Mouse (Mus musculus): ENCODE results near the gene Pappa. TPM values are rescaled to one million over a fixed set of nuclear protein-coding genes. Genes with fewer than 3 reads are reported as not detected.

Gene Pappa
- polyA plus RNA-seq, 1 experiment from 2014 or later, result 0.88 TPM

DNA sequence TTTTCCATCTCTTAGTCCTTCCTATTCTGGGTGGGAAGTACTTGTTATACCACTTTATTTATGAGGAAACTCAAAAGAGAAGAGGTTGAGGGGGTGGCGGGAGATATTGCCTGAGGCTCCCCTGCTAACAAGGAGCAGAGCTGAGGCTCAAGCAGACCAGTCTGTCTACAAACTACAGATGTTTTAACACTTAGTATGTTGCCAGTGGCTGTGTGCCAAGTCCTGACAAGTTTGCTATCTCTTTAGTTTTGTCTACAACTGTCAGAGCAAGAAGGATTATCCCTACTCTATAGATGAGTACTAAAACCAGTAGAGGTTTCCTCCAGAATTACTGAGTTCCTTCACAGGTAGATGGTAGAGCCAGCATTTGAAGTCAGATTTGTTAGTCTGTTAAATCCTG lies 23.0 kb downstream of the Pappa start:
- Histone ChIP-seq H3K4me3 (ENCODE audit: low read depth, low read length) (no peak overlapping the region), H3K9ac (replicated peaks; ENCODE audit: low read length) (no peak overlapping the region), H3K4me1 (ENCODE audit: control insufficient read depth, insufficient read depth, low read length) (no peaks in the 10 kb centered on the region), H3K9me3 (replicated peaks; ENCODE audit: control insufficient read depth, low read length) (no peaks in the 10 kb centered on the region), H3K27ac (replicated peaks; ENCODE audit: low read depth, low read length) (no peak overlapping the region), H3K36me3 (replicated peaks; ENCODE audit: control insufficient read depth, insufficient read depth, low read depth, low read length) (no peaks in the 10 kb centered on the region), H3K4me2 (ENCODE audit: low read depth, low read length) (no peak overlapping the region), H3K27me3 (ENCODE audit: control insufficient read depth, insufficient read depth, low read length) (no peaks in the 10 kb centered on the region)
- DNase-seq (ENCODE audit: low spot score), result no peak
- ATAC-seq (replicated peaks; ENCODE audit: insufficient number of reproducible peaks, low FRiP score, low TSS enrichment, low read depth), result no peak
- 60% methylated on average over 1 of the region's 1 CpGs for WGBS

DNA sequence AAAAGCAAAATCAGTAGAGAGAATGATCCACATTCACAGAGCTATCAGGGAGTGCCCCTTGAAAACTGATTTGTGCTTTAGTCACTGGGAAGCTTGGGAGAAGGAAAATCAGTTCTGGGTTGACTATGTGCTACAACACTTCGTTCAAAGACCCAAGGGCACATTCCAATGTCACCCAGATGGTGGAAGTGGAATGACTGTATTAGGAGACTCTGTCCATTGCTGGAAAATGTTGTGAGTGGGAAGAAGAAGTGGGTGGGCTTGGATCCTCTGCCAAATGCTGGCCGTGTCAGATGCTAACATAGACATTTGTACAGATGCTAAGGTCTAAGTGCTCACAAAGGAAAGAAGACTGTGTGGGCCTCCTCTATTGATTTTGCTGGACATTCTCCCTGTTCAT lies 29.6 kb downstream of the Pappa start:
- no peak overlapping the region for H3K4me3 ChIP-seq (ENCODE audit: low read depth, low read length)
- H3K4me1 ChIP-seq (ENCODE audit: control insufficient read depth, insufficient read depth, low read length), result no peaks in the 10 kb centered on the region
- H3K27ac ChIP-seq (replicated peaks; ENCODE audit: low read depth, low read length), result no peak overlapping the region
- no peaks in the 10 kb centered on the region for H3K9me3 ChIP-seq (replicated peaks; ENCODE audit: control insufficient read depth, low read length)
- no peak for DNase-seq (ENCODE audit: low spot score)
- H3K27me3 ChIP-seq (ENCODE audit: control insufficient read depth, insufficient read depth, low read length), result no peaks in the 10 kb centered on the region
- H3K36me3 ChIP-seq (replicated peaks; ENCODE audit: control insufficient read depth, insufficient read depth, low read depth, low read length), result no peaks in the 10 kb centered on the region
- ATAC-seq (replicated peaks; ENCODE audit: insufficient number of reproducible peaks, low FRiP score, low TSS enrichment, low read depth), result no peak
- 77% methylated on average over 2 of the region's 2 CpGs for WGBS
- no peak overlapping the region for H3K4me2 ChIP-seq (ENCODE audit: low read depth, low read length)
- H3K9ac ChIP-seq (replicated peaks; ENCODE audit: low read length), result no peak overlapping the region

DNA sequence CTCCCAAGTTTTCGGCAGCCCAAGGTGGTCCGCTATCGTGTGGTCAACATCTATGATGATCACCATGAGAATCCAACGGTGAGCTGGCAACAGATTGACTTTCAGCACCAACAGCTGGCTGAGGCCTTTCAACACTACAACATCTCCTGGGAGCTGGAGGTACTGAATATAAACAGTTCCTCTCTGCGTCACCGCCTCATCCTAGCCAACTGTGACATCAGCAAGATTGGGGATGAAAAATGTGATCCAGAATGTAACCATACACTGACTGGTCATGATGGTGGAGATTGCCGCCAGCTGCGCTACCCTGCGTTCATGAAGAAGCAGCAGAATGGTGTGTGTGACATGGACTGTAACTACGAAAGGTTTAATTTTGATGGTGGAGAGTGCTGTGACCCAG lies 32.3 kb downstream of the Pappa start:
- H3K4me1 ChIP-seq (ENCODE audit: control insufficient read depth, insufficient read depth, low read length), result no peaks in the 10 kb centered on the region
- DNase-seq (ENCODE audit: low spot score) (no peak), ATAC-seq (replicated peaks; ENCODE audit: insufficient number of reproducible peaks, low FRiP score, low TSS enrichment, low read depth) (no peak)
- H3K4me2 ChIP-seq (ENCODE audit: low read depth, low read length), result no peak overlapping the region
- H3K9me3 ChIP-seq (replicated peaks; ENCODE audit: control insufficient read depth, low read length), result no peaks in the 10 kb centered on the region
- no peak overlapping the region for H3K27ac ChIP-seq (replicated peaks; ENCODE audit: low read depth, low read length)
- H3K4me3 ChIP-seq (ENCODE audit: low read depth, low read length), result no peak overlapping the region
- H3K9ac ChIP-seq (replicated peaks; ENCODE audit: low read length), result no peak overlapping the region
- 85% methylated on average over 10 of the region's 10 CpGs for WGBS
- no peaks in the 10 kb centered on the region for H3K36me3 ChIP-seq (replicated peaks; ENCODE audit: control insufficient read depth, insufficient read depth, low read depth, low read length)
- H3K27me3 ChIP-seq (ENCODE audit: control insufficient read depth, insufficient read depth, low read length), result no peaks in the 10 kb centered on the region

DNA sequence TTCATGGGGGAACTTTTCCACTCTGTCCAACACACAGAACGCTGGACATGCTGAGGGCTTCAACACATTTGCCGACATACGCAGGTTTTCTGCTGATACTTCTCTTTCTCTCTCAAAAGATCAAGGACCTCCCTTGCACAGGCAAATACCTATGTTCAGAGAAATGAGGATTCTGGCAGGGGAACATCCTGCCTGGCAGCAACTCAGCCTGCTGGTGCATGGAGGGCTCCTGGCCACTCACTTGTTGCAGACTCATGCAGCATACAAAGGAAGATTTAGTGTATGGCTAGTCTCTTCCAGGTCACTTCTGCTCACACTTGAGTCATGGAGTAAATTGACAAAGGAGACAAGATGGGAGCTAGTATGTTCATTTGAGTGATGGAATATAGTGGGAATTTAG lies 34.7 kb downstream of the Pappa start:
- no peak for ATAC-seq (replicated peaks; ENCODE audit: insufficient number of reproducible peaks, low FRiP score, low TSS enrichment, low read depth)
- no peak for DNase-seq (ENCODE audit: low spot score)
- Histone ChIP-seq H3K9me3 (replicated peaks; ENCODE audit: control insufficient read depth, low read length) (no peaks in the 10 kb centered on the region), H3K27ac (replicated peaks; ENCODE audit: low read depth, low read length) (no peak overlapping the region), H3K27me3 (ENCODE audit: control insufficient read depth, insufficient read depth, low read length) (no peaks in the 10 kb centered on the region), H3K4me2 (ENCODE audit: low read depth, low read length) (no peak overlapping the region), H3K36me3 (replicated peaks; ENCODE audit: control insufficient read depth, insufficient read depth, low read depth, low read length) (no peaks in the 10 kb centered on the region), H3K4me1 (ENCODE audit: control insufficient read depth, insufficient read depth, low read length) (no peaks in the 10 kb centered on the region), H3K9ac (replicated peaks; ENCODE audit: low read length) (no peak overlapping the region), H3K4me3 (ENCODE audit: low read depth, low read length) (no peak overlapping the region)
- 87% methylated on average over 3 of the region's 3 CpGs for WGBS

DNA sequence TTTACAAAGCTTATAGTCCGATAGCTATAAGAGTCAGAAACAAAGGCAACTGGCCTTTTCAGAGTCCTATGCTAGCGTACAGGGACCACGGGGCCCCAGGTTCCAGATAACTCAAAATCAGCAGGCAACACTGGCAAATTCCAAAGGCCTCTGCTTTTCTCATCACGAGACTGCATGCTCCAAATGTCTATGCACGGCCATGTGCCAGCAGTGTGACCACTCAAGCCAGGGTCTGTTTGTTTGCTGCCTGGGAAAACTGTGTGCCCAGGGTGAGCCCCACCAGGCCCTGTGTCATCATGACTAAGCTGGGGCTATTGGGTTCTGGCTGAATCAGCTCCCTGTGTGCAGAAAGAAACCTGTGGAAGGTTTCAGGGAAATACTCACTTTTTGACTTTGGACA lies 35.5 kb downstream of the Pappa start:
- Histone ChIP-seq H3K9ac (replicated peaks; ENCODE audit: low read length) (no peak overlapping the region), H3K27me3 (ENCODE audit: control insufficient read depth, insufficient read depth, low read length) (no peaks in the 10 kb centered on the region), H3K4me3 (ENCODE audit: low read depth, low read length) (no peak overlapping the region), H3K4me1 (ENCODE audit: control insufficient read depth, insufficient read depth, low read length) (no peaks in the 10 kb centered on the region), H3K36me3 (replicated peaks; ENCODE audit: control insufficient read depth, insufficient read depth, low read depth, low read length) (no peaks in the 10 kb centered on the region), H3K27ac (replicated peaks; ENCODE audit: low read depth, low read length) (no peak overlapping the region), H3K9me3 (replicated peaks; ENCODE audit: control insufficient read depth, low read length) (no peaks in the 10 kb centered on the region), H3K4me2 (ENCODE audit: low read depth, low read length) (no peak overlapping the region)
- 77% methylated on average over 5 of the region's 5 CpGs for WGBS
- DNase-seq (ENCODE audit: low spot score) (no peak), ATAC-seq (replicated peaks; ENCODE audit: insufficient number of reproducible peaks, low FRiP score, low TSS enrichment, low read depth) (no peak)

DNA sequence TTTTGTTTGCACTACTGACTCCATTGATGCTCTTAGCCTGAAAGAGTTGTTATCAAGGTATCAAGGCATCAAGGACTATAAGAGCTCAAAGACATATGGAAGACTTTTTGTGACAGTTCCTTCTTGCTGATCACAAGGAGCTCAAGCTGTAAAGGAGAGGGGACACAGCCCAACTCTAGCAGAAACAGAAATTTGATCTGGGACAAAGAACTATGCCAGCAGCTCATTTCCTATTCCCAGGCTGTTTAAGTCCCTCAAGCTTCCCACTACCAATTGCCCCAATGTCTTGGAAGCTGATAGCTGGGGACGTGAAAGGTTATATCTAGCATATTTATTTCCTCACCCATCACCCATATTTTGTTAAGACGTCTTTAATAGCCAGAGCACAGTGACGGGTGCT lies 39.7 kb downstream of the Pappa start:
- DNase-seq (ENCODE audit: low spot score), result no peak
- no peaks in the 10 kb centered on the region for H3K27me3 ChIP-seq (ENCODE audit: control insufficient read depth, insufficient read depth, low read length)
- no peak overlapping the region for H3K4me2 ChIP-seq (ENCODE audit: low read depth, low read length)
- WGBS, result 69% methylated on average over 3 of the region's 3 CpGs
- no peaks in the 10 kb centered on the region for H3K9me3 ChIP-seq (replicated peaks; ENCODE audit: control insufficient read depth, low read length)
- H3K4me3 ChIP-seq (ENCODE audit: low read depth, low read length), result no peak overlapping the region
- no peaks in the 10 kb centered on the region for H3K36me3 ChIP-seq (replicated peaks; ENCODE audit: control insufficient read depth, insufficient read depth, low read depth, low read length)
- no peaks in the 10 kb centered on the region for H3K4me1 ChIP-seq (ENCODE audit: control insufficient read depth, insufficient read depth, low read length)
- H3K27ac ChIP-seq (replicated peaks; ENCODE audit: low read depth, low read length), result no peak overlapping the region
- no peak for ATAC-seq (replicated peaks; ENCODE audit: insufficient number of reproducible peaks, low FRiP score, low TSS enrichment, low read depth)
- no peak overlapping the region for H3K9ac ChIP-seq (replicated peaks; ENCODE audit: low read length)

DNA sequence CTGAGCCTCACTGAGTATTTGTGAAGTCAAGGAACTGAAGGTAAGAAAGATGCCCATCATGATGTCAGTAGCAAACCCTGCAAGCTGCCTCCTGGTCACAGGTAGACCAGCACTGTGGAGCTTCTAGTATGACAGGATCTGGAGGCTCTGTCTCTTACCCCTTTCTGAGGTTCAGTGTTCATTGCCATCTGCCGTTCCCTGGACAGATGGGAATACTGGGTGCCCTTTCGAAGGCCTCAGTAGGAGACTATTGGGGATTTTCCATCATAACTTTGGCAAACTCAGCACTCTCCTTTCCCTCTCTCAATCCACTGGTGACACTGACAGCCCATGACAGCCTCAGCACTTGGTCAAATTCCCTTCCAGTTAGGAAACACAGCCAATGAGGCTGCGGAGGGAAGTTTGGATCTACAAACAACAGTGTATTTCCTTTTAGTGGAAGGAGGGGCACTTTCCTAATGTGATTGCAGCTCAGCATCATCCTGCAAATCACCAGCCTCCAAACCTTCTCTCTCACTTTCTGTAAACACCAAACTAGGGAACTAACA lies 42.4 kb downstream of the Pappa start:
- Histone ChIP-seq H3K4me3 (ENCODE audit: low read depth, low read length) (no peak overlapping the region), H3K27ac (replicated peaks; ENCODE audit: low read depth, low read length) (no peak overlapping the region), H3K4me2 (ENCODE audit: low read depth, low read length) (no peak overlapping the region), H3K36me3 (replicated peaks; ENCODE audit: control insufficient read depth, insufficient read depth, low read depth, low read length) (no peaks in the 10 kb centered on the region), H3K9me3 (replicated peaks; ENCODE audit: control insufficient read depth, low read length) (no peaks in the 10 kb centered on the region), H3K9ac (replicated peaks; ENCODE audit: low read length) (no peak overlapping the region), H3K4me1 (ENCODE audit: control insufficient read depth, insufficient read depth, low read length) (no peaks in the 10 kb centered on the region), H3K27me3 (ENCODE audit: control insufficient read depth, insufficient read depth, low read length) (no peaks in the 10 kb centered on the region)
- DNase-seq (ENCODE audit: low spot score) (no peak), ATAC-seq (replicated peaks; ENCODE audit: insufficient number of reproducible peaks, low FRiP score, low TSS enrichment, low read depth) (no peak)
- 83% methylated on average over 3 of the region's 3 CpGs for WGBS

DNA sequence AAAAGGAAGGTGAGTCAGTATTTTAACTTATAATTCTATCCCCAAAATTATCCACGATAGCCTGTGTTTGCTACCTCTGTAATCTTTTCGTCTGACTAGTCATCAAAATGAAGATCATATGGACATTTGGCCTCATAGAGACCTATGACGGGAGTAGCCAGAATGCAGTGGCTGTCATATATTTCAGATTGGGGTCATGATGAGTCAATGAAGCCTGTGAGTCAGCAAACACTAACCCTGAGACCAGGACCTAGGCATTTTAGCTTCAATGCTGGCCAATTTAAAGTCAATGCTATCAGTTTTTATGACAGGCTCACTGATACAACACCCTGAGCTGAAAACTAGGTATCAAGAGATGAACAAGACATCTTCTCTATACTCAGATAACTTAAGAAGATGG lies 50.5 kb downstream of the Pappa start:
- H3K4me1 ChIP-seq (ENCODE audit: control insufficient read depth, insufficient read depth, low read length), result no peaks in the 10 kb centered on the region
- ATAC-seq (replicated peaks; ENCODE audit: insufficient number of reproducible peaks, low FRiP score, low TSS enrichment, low read depth) (no peak), DNase-seq (ENCODE audit: low spot score) (no peak)
- no peaks in the 10 kb centered on the region for H3K9me3 ChIP-seq (replicated peaks; ENCODE audit: control insufficient read depth, low read length)
- WGBS, result 88% methylated on average over 3 of the region's 3 CpGs
- H3K9ac ChIP-seq (replicated peaks; ENCODE audit: low read length), result no peak overlapping the region
- no peak overlapping the region for H3K4me3 ChIP-seq (ENCODE audit: low read depth, low read length)
- no peak overlapping the region for H3K4me2 ChIP-seq (ENCODE audit: low read depth, low read length)
- no peak overlapping the region for H3K27ac ChIP-seq (replicated peaks; ENCODE audit: low read depth, low read length)
- no peaks in the 10 kb centered on the region for H3K36me3 ChIP-seq (replicated peaks; ENCODE audit: control insufficient read depth, insufficient read depth, low read depth, low read length)
- H3K27me3 ChIP-seq (ENCODE audit: control insufficient read depth, insufficient read depth, low read length), result no peaks in the 10 kb centered on the region

Measured in embryonic facial prominence, embryonic 11.5 days (tissue).